Mouse (Mus musculus): ENCODE data around the gene BC034090.
"Not testable (repeated sequence)": the region's sequence is repeated elsewhere in the genome, so short reads cannot be mapped to it uniquely, and the experiment has no call there.

Gene BC034090

GRCm38 (mm10) chr1:155243797-155244770 lies at the start of gene BC034090:
TSS of gene BC034090 (minus strand) at chr1:155244444.
- DNase-seq (ENCODE audit: low spot score) = peak; percentile 52

DNA sequence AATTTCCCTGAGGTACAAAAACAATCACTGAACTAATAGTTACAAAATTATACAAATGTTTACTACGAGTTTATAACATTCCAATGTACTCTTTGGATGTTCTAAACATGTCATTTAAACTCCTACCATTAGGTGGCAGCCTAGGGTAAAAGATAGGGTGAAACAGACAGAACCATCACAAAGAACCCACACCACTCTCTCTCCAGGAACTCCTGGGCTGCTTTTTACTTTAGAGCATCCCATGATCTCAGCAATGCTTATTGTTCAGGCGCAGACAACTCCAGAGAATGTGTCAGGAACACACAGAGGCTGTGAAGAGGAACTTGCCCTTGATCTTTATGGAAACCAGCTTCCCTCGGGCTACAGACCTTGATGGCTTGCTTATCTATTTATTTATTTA lies 49.2 kb upstream of the BC034090 start:
- DNase-seq (ENCODE audit: low spot score) = peak; percentile 88

GRCm38 (mm10) chr1:155289411-155289810 lies 45.2 kb upstream of the BC034090 start:
- DNase-seq (ENCODE audit: low spot score) = peak; percentile 70

DNA sequence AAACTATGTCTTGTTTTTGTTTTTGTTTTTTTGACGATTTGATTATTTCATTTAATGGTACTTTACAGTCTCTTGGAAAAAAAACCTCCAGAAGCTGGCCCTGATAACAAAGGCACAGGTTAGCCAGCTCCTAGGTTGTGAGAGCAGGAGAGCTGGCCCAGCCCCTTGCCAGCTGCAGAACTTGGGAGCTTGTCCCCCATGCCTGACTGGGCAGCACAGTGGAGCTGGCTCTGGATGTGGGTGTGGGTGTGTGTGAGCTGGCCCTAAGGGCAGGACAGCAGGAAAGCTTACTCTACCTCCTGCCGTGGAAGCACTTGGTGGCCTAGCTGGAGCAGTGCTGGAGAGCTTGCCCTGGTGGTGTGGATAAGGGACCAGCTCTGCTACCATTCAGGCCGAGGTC lies 43.8 kb upstream of the BC034090 start:
- DNase-seq (ENCODE audit: low spot score) = no peak

DNA sequence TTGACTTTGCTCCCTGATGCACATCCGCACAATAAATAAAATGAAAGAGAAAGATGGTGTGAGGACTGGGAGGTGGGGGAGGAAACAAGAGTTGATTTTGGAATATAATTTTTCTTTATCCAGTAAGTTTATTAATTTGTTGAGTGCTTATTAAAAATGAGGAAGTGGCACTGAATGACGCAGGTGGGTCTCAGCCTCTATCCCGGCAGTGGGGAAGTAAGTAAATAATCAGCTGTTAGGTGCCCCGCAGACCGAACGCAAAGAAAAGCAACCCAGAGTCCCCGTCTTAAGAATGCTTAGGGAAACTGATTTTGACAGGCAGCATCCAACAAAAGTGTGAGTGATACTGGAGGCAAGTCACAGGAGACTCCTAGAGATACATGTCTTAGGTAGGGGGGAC lies 39.6 kb upstream of the BC034090 start:
- no peak for DNase-seq (ENCODE audit: low spot score)

DNA sequence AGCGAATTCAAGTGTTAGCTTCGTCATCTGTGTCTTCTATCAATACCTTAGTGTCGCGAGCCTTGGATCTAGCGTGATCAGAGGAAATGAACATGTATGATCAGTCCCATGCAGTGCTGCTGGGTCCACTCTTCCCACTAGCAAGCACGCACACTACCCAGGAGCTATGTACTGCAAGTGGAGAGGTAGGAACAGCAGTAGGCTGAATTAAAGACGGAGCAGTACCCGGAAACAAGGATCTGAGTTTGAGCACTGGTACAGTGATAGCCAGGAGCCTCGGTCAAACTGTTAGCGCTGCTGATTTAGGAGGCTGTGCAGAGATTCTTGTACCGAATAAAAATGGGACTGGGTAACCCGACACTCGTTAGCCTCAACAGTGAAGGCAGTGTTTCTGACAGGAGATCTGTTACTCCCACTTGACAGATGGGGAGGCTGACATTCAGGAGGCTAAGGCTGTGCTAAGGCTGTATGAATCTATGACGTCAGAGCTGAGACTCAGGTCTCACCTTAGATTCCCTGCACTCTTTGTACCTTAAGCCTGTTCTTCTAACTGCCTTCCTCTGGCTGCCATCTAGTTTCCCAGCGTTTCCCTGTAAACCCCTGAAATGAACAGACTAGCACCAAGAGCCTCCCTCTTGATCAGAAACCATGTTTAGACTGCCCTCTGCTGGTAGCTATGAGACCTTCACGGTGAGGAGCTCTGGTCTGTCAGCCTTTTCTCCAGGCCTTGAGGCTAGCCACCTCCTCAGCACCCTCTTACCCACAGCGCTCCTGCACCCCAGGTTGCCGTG lies 37.0 kb upstream of the BC034090 start:
- peak; percentile 85 for DNase-seq (ENCODE audit: low spot score)

GRCm38 (mm10) chr1:155280306-155280705 lies 36.1 kb upstream of the BC034090 start:
- DNase-seq (ENCODE audit: low spot score) = no peak

DNA sequence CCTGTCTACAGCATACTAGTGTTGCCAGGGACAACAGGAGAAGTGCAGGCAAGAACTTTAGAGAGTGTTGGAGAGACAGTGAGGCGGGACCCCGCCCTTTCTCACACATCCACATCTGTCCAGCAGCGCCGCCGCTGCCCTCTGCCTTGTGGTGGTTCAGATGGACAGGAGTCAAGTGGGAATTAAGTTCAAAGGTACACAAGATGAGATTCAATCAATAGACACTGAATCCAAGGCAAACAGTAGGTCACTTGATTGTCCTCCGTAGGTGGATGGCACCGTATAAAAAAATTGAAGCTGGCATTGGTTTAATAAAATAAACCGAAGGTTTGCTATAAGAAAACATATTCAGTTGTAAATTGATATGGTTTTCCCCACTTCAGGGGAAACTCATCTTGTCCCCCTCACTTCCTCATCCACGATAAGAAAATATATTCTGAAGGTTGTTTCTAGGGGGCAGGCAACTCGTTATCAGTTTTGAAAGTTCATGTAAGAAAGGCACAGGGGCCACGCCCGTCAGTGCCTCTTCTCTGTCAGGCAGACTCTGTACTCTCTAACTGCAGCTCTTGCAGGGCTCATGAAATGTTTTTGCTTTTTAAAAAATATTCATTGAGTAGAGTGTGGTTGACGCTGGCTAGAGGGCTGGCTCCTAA lies 32.3 kb upstream of the BC034090 start:
- DNase-seq (ENCODE audit: low spot score) = peak; percentile 14

GRCm38 (mm10) chr1:155275793-155276192 lies 31.5 kb upstream of the BC034090 start:
- no peak for DNase-seq (ENCODE audit: low spot score)

DNA sequence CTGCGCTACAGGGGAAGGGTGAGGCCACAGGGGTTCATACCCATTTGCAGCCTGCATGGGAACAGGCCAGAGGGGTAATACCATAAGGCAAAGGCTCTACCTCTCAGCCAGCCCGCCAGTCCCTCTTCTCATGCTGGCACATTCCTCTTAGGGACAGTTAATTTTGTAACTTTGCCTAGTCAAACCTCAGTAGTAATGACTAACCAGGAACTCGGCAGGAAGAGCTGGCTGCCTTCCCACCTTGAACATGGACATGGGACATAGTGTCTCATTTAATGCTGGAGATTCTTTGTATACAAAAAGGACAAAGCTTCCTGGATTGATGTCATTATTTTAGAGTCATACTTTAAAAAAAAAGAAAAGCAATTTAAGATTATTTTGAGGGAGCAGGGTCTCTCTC lies 30.7 kb upstream of the BC034090 start:
- peak; percentile 29 for DNase-seq (ENCODE audit: low spot score)

- DNase-seq (ENCODE audit: low spot score) = no peak
Observed at GRCm38 (mm10) chr1:155272953-155273352, 28.7 kb upstream of the BC034090 start.

- DNase-seq (ENCODE audit: low spot score) = not testable (repeated sequence)
Observed at GRCm38 (mm10) chr1:155262496-155262895, 18.3 kb upstream of the BC034090 start.

- no peak for DNase-seq (ENCODE audit: low spot score)
Observed at GRCm38 (mm10) chr1:155254309-155254708, 10.1 kb upstream of the BC034090 start.

DNA sequence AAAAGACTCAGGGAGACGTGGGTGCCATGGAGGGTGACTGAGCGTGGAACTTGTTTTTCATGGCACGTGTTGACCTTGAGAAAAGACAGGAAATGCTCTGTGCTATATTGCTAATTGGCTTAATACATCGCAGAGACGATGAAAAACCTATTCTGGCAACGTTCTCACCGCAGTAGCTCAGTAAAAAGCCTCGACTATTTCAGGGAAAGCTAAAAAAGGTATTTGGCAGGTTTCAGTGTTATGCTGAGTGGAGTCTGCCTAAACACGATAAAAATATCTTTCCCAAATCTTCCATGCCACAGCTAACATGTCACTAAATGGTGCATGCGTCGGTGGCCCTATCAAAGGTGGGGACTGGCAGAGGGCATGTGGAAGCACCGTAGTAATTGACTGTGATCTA lies 8.9 kb upstream of the BC034090 start:
- no peak for DNase-seq (ENCODE audit: low spot score)

DNA sequence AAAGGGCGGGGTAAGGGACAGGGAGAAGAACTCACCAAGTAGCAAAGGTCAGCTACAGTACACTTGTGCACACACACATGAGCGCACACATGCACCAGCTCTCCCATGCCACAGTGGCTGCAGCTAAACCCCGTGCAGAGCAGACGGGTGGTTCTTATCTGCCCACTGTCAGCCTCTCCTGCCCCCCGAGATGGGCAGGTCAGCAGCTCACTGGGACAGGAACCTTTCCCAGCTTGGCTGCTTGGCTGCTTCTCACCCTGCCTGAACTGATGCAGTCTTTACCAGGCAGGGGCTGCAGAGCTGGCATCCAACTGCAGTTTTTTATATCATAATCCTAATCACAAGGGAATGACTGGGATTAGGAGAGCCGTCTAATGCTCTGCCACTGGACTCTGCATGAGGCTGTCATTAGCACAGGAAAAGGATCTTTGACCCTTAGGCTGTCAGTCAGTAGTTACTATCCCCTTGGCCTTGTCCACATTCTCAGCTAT lies 8.4 kb upstream of the BC034090 start:
- no peak for DNase-seq (ENCODE audit: low spot score)

DNA sequence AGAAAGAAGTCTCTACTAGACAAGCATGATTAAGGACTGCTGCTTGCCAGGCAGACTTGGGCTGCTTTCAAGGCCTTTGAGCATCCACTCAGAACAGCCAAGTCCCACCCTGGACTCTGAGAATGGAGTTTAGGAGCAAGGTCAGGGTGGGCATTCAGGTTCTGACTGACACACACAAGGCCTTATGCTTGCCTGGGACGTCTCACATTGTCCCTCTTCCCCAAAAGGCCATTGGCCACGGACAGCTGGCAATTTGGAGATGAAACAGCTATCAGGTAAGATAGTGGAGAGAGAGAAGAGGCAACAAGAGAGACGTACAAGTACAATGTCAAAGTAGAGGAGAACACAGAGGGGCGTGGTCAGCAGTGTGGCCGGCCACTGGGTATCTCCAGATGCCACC lies 7.4 kb upstream of the BC034090 start:
- no peak for DNase-seq (ENCODE audit: low spot score)

DNA sequence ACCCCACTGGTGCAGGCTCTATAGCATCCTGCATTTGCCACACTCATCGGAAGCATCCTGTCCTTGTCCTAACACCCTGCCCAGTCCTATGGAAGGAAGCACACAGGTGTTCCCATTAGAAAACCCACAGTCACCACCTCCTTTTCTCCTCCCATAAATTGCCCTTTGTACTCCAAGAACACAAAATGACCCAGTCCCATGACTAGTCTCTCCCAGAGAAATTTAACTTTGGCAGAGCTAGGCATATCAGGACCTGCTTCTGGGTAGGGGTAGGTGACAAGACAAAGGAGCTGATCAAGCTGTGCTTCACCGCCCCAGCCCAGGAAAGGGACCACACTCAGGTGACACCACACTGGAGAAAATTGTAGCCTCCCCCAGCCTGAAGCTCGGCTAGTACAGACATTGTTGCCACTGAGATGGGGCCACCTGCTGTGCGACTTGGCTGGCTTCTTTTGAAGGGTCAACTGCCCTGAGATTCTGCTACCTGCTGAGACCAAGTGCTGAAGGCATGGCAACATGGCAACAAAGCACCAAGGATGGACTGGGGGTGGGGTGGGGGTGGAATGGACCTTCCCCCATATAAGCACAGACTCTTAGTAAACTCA lies 6.4 kb upstream of the BC034090 start:
- DNase-seq (ENCODE audit: low spot score) = no peak

DNA sequence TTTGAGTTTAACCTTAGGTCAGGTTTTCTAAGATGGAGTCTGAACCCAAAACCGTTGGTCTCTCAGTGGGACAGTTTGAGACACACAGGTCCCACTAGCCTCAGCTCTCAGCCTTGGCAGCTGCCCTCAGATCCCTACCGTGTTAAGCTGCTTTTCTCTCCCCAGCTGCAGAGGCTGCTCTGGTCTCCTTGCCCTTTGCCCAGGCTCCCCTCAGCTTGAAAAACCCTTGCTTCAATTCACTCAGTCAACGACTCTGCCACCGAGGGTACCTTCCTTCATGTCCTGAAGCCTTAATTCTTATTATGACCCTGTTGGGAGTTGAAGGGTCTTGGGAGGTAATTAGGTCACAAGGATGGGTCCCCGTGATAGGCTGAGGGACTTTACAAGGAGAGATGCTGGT lies 5.7 kb upstream of the BC034090 start:
- DNase-seq (ENCODE audit: low spot score) = no peak

- no peak for DNase-seq (ENCODE audit: low spot score)
Observed at GRCm38 (mm10) chr1:155248041-155248440, 3.8 kb upstream of the BC034090 start.

- DNase-seq (ENCODE audit: low spot score) = no peak
Observed at GRCm38 (mm10) chr1:155247441-155247840, 3.2 kb upstream of the BC034090 start.

DNA sequence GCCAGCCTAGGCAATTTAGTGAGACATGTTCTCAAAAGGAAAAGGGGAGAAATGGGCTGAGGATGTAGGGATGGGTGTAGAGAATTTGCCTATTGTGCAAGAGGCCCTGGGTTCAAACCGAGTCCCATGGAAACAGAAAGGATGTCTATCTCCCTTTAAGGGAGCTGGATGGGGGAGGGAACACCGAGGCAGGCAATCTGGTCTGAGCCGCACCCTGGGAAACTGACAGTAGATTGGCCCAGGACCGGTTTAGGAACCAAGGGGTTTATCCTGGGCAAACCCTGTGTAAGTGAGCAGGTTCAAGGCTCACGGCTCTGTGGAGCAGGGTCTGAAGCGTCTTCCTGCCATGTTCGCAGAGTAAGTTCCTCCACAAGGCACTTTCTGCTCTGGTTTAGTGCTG lies 1.3 kb upstream of the BC034090 start:
- DNase-seq (ENCODE audit: low spot score) = no peak

- peak; percentile 35 for DNase-seq (ENCODE audit: low spot score)
Observed at GRCm38 (mm10) chr1:155244771-155245211, 547 bp upstream of the BC034090 start.
